Mouse (Mus musculus): ENCODE measurements around the gene Shisa8.

- TF ChIP-seq USF1 (IDR thresholded peaks at IDR 0.05; ENCODE audit: low read depth) (no peak), E2F4 (IDR thresholded peaks at IDR 0.05; ENCODE audit: insufficient read depth) (no peak), MAX (IDR thresholded peaks at IDR 0.05; ENCODE audit: low read depth) (no peak), CEBPB (IDR thresholded peaks at IDR 0.05; ENCODE audit: insufficient read depth, poor library complexity, severe bottlenecking) (no peak), REST (IDR thresholded peaks at IDR 0.05; ENCODE audit: insufficient read depth, insufficient read length) (no peak), POLR2A (IDR thresholded peaks at IDR 0.05; ENCODE audit: insufficient read length, low read depth) (no peak), TCF12 (IDR thresholded peaks at IDR 0.05; ENCODE audit: insufficient read depth, poor library complexity, severe bottlenecking) (no peak), POLR2AphosphoS2 (IDR thresholded peaks at IDR 0.05; ENCODE audit: insufficient read length, low read depth) (no peak), MYOG (IDR thresholded peaks at IDR 0.05; ENCODE audit: control insufficient read depth in 1 of 3, insufficient read depth in 1 of 3, insufficient read length in 2 of 3, low read depth in 2 of 3) (no peak), MYOD1 (IDR thresholded peaks at IDR 0.05; ENCODE audit: control insufficient read depth in 1 of 3, insufficient read length in 2 of 3, low read depth in 2 of 3) (no peak), SRF (IDR thresholded peaks at IDR 0.05; ENCODE audit: control insufficient read depth, insufficient read length, low read depth) (no peak), TCF3 (IDR thresholded peaks at IDR 0.05; ENCODE audit: insufficient read length, low read depth) (no peak)
These were observed 46.1 kb downstream of the Shisa8 start for GRCm38 (mm10) chr15:82166240-82167100.

All from myocyte (in vitro differentiated cells).